Mouse (Mus musculus) lung, embryonic 16.5 days (tissue): ENCODE data around the gene Proser3. TPM values are rescaled to one million over a fixed set of nuclear protein-coding genes. Genes with fewer than 3 reads are reported as not detected.

Source experiments
- ATAC-seq: fragments of 200-750 bp; cut with Nextera tagmentation; 2 replicates; pipeline ENCODE4 v1.8.0; 2017; ENCODE audit warnings: low read depth, mild to moderate bottlenecking, moderate library complexity
- H3K27ac ChIP-seq: fragments of 300-500 bp; sonication (generic); 2 replicates; pipeline ENCODE4 v1.5.1; 2014; ENCODE audit warnings: mild to moderate bottlenecking, control low read depth, low read length
- H3K27me3 ChIP-seq: fragments of 300-500 bp; sonication (generic); 2 replicates; pipeline ENCODE4 v1.6.1; 2014; ENCODE audit warnings: low read depth, low read length, mixed read lengths; ENCODE audit not compliant: control insufficient read depth, insufficient read depth
- H3K36me3 ChIP-seq: fragments of 300-500 bp; sonication (generic); 2 replicates; pipeline ENCODE4 v1.6.1; 2014; ENCODE audit warnings: low read length; ENCODE audit not compliant: control insufficient read depth, insufficient read depth
- H3K4me1 ChIP-seq: fragments of 300-500 bp; sonication (generic); replicated peaks from 2 replicates; pipeline ENCODE4 v1.6.1; 2014; ENCODE audit warnings: low read length, mixed read lengths; ENCODE audit not compliant: control insufficient read depth, insufficient read depth
- H3K4me2 ChIP-seq: fragments of 300-500 bp; sonication (generic); 2 replicates; pipeline ENCODE4 v1.6.1; 2014; ENCODE audit warnings: low read depth, low read length, control low read depth
- H3K4me3 ChIP-seq: fragments of 300-500 bp; sonication (generic); 2 replicates; pipeline ENCODE4 v1.5.1; 2014; ENCODE audit warnings: mild to moderate bottlenecking, low read length, control low read depth
- H3K9ac ChIP-seq: fragments of 300-500 bp; sonication (generic); 2 replicates; pipeline ENCODE4 v1.6.1; 2014; ENCODE audit warnings: low read length, control low read depth
- H3K9me3 ChIP-seq: fragments of 300-500 bp; sonication (generic); 2 replicates; pipeline ENCODE4 v1.6.1; 2016; ENCODE audit warnings: low read length; ENCODE audit not compliant: control insufficient read depth
- WGBS: fragments of 180-500 bp; shearing (Covaris S2); extraction: QIAGEN DNeasy Blood & Tissue Kit; methylation state at CpG from one replicate; pipeline ENCODE4 v1.1.7; 2014; 5-methylcytosine and 5-hydroxymethylcytosine counted together
- polyA plus RNA-seq: library from polyadenylated mRNA; unstranded; fragments of >200 nt; fragmentation: Nextera tagmentation; extraction: Ambion mirVana; gene quantifications from 2 replicates; pipeline ENCODE4 v1.2.1, GENCODE M21; 2015

Gene Proser3
- polyA plus RNA-seq, 1 experiment from 2014 or later: 12.9 TPM

- H3K27ac ChIP-seq: no peak overlapping the region
- H3K9ac ChIP-seq: no peak overlapping the region
- ATAC-seq: no peak
- WGBS: 88% methylated on average over 10 of the region's 10 CpGs
- H3K27me3 ChIP-seq: no peaks in the 10 kb centered on the region
- H3K4me2 ChIP-seq: no peak overlapping the region
- H3K9me3 ChIP-seq: no peaks in the 10 kb centered on the region
- no peak overlapping the region for H3K4me3 ChIP-seq
- peaks cover 55% of the 10 kb centered on the region for H3K36me3 ChIP-seq
- peaks cover 8% of the 10 kb centered on the region for H3K4me1 ChIP-seq
Measured at GRCm38 (mm10) chr7:30584339-30584738, 32.2 kb upstream of the Proser3 start.

- Histone ChIP-seq H3K4me2 (no peak overlapping the region), H3K27me3 (no peaks in the 10 kb centered on the region), H3K27ac (no peak overlapping the region), H3K9ac (no peak overlapping the region), H3K4me1 (no peaks in the 10 kb centered on the region), H3K4me3 (no peak overlapping the region), H3K36me3 (peaks cover 83% of the 10 kb centered on the region), H3K9me3 (no peaks in the 10 kb centered on the region)
- 93% methylated on average over 16 of the region's 16 CpGs for WGBS
- no peak for ATAC-seq
Measured at GRCm38 (mm10) chr7:30581547-30581946, 29.4 kb upstream of the Proser3 start.

GRCm38 (mm10) chr7:30579950-30580349 is 27.9 kb upstream of the Proser3 start:
- peaks cover 91% of the 10 kb centered on the region for H3K36me3 ChIP-seq
- no peak overlapping the region for H3K27ac ChIP-seq
- 90% methylated on average over 8 of the region's 8 CpGs for whole genome bisulfite sequencing
- H3K9ac ChIP-seq: no peak overlapping the region
- no peak overlapping the region for H3K4me3 ChIP-seq
- ATAC-seq: no peak
- H3K9me3 ChIP-seq: no peaks in the 10 kb centered on the region
- H3K4me1 ChIP-seq: no peaks in the 10 kb centered on the region
- no peak overlapping the region for H3K4me2 ChIP-seq
- no peaks in the 10 kb centered on the region for H3K27me3 ChIP-seq

GRCm38 (mm10) chr7:30572969-30573368 is 20.9 kb upstream of the Proser3 start:
- ATAC-seq: no peak
- 75% methylated on average over 2 of the region's 2 CpGs for WGBS
- Histone ChIP-seq H3K4me3 (no peak overlapping the region), H3K4me1 (no peaks in the 10 kb centered on the region), H3K27ac (no peak overlapping the region), H3K36me3 (peaks cover 85% of the 10 kb centered on the region), H3K27me3 (no peaks in the 10 kb centered on the region), H3K9me3 (no peaks in the 10 kb centered on the region), H3K4me2 (no peak overlapping the region), H3K9ac (no peak overlapping the region)

- Histone ChIP-seq H3K9ac (no peak overlapping the region), H3K36me3 (peaks cover 81% of the 10 kb centered on the region), H3K4me1 (no peaks in the 10 kb centered on the region), H3K4me3 (no peak overlapping the region), H3K9me3 (no peaks in the 10 kb centered on the region), H3K27me3 (no peaks in the 10 kb centered on the region), H3K4me2 (no peak overlapping the region), H3K27ac (no peak overlapping the region)
- no peak for ATAC-seq
- 84% methylated on average over 5 of the region's 5 CpGs for WGBS
Measured at GRCm38 (mm10) chr7:30572389-30572788, 20.3 kb upstream of the Proser3 start.

- no peaks in the 10 kb centered on the region for H3K27me3 ChIP-seq
- H3K4me2 ChIP-seq: no peak overlapping the region
- no peak for ATAC-seq
- H3K4me1 ChIP-seq: peaks cover 5% of the 10 kb centered on the region
- H3K4me3 ChIP-seq: no peak overlapping the region
- no peaks in the 10 kb centered on the region for H3K9me3 ChIP-seq
- WGBS: 83% methylated on average over 11 of the region's 11 CpGs
- no peak overlapping the region for H3K9ac ChIP-seq
- H3K36me3 ChIP-seq: peaks cover 44% of the 10 kb centered on the region
- H3K27ac ChIP-seq: no peak overlapping the region
Measured at GRCm38 (mm10) chr7:30567555-30567954, 15.5 kb upstream of the Proser3 start.

- H3K9ac ChIP-seq: no peak overlapping the region
- H3K27ac ChIP-seq: no peak overlapping the region
- no peak for ATAC-seq
- H3K9me3 ChIP-seq: no peaks in the 10 kb centered on the region
- peaks cover 8% of the 10 kb centered on the region for H3K4me1 ChIP-seq
- no peak overlapping the region for H3K4me3 ChIP-seq
- H3K36me3 ChIP-seq: peaks cover 36% of the 10 kb centered on the region
- no peak overlapping the region for H3K4me2 ChIP-seq
- 74% methylated on average over 9 of the region's 9 CpGs for WGBS
- H3K27me3 ChIP-seq: no peaks in the 10 kb centered on the region
Measured at GRCm38 (mm10) chr7:30566033-30566432, 13.9 kb upstream of the Proser3 start.

GRCm38 (mm10) chr7:30564970-30565571 is 13.0 kb upstream of the Proser3 start, which contains the start of gene Igflr1:
TSS of gene Igflr1 (plus strand) at chr7:30565427.
- WGBS: 94% methylated on average over 12 of the region's 12 CpGs
- Histone ChIP-seq H3K27me3 (no peaks in the 10 kb centered on the region), H3K9ac (no peak within 1 kb of the TSS), H3K36me3 (peaks cover 29% of the 10 kb centered on the region), H3K9me3 (no peaks in the 10 kb centered on the region), H3K27ac (no peak within 1 kb of the TSS), H3K4me3 (no peak within 1 kb of the TSS), H3K4me2 (no peak within 1 kb of the TSS), H3K4me1 (peaks cover 8% of the 10 kb centered on the region)
- no peak for ATAC-seq

- Histone ChIP-seq H3K4me3 (peak overlapping the region; percentile 76), H3K9me3 (no peaks in the 10 kb centered on the region), H3K27me3 (no peaks in the 10 kb centered on the region), H3K27ac (peak overlapping the region; percentile 97; the same call in 1 of the 2 replicates), H3K9ac (peak overlapping the region; percentile 80), H3K4me2 (peak overlapping the region; percentile 64), H3K4me1 (peaks cover 8% of the 10 kb centered on the region), H3K36me3 (peaks cover 17% of the 10 kb centered on the region)
- no peak for ATAC-seq
- WGBS: 15% methylated on average over 6 of the region's 6 CpGs
Measured at GRCm38 (mm10) chr7:30563906-30564280, 11.8 kb upstream of the Proser3 start.
